Mouse (Mus musculus) embryo, embryonic 10.5 days (tissue): ENCODE data around the gene Gpr146.

ENCODE experiments used
- DNase-seq: peaks from one replicate; pipeline ENCODE4 v3.0.0-alpha.2; 2015; ENCODE audit warnings: low spot score

Gene Gpr146

DNA sequence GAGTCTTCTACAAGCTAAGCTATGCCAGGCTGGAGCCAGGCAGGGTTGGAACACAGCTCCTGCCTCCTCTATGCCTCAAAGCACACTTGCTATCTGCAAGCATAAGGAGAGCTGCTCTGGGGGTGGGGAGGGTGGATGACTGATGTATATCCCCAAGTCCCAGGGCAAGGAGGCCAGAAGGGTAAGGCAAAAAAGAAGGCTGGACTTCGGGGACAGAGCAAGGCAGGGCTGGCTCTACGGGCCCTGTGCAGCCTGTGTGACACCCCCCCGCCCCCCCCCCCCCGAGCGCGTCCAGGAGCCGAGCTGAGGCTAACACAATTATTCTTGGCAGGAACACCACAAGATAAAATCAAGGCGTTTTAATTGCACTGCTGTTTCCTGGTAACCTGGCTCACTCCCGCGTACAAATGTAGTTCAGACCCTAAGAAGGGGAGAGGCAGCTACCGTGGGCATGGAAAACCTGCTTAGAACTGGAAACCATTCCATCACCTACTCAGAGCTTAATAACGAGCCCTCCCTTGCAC is 52.4 kb downstream of the Gpr146 start:
- DNase-seq = no peak

DNA sequence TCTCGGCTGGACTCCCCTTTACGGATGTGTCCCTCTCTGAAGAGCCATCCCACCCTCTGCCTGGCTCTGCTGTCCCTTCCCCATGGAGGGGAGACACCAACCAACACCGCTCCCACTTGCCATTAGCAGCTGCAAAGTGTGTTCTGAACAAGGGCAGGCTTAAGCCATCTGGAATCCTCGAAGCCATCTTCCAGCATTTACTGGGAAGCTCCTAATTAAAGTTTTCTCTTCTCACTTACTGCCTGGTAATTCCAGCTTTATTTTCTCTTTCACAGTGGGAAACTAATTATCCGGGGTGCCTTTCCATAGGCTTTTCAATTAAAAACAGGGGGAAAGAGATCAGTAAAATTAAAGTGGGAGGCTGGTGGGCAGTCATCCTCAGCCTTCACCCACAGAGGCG is 54.8 kb downstream of the Gpr146 start:
- DNase-seq = no peak

DNA sequence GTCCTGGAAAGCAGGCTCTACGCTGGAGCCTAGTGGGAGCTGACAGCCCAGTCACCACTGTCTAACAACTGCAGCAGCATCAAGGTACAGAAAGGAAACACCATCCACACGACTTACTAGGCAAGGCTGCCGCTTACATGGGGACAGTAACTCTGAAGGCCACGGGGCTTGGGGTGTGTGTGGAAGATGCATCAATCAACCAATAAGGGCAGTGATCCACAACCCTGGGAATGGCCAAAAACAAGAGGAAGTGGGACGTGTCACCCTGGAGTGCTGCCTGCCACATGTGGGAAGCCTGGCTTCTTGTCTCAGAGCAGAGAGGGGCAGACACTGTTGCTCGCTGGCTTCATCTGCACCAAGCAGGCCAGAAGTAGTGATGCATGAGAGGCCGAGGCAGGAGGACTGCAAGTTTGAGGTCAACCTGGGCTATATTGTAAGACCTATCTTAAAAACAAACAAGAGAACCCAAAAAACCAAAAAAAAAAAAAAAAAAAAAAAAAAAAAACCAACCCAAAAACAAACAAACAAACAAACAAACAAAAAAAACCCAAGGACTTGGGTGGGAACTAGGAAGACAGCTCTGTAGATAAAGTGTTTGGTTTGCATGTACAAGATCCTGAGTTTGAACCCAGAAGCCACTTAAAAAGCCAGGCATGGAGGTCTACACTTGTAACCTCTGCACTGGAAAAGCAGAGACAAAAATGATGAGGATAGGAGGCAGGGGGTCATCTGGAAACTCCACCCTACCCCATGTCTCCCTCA is 55.4 kb downstream of the Gpr146 start:
- DNase-seq = no peak

DNA sequence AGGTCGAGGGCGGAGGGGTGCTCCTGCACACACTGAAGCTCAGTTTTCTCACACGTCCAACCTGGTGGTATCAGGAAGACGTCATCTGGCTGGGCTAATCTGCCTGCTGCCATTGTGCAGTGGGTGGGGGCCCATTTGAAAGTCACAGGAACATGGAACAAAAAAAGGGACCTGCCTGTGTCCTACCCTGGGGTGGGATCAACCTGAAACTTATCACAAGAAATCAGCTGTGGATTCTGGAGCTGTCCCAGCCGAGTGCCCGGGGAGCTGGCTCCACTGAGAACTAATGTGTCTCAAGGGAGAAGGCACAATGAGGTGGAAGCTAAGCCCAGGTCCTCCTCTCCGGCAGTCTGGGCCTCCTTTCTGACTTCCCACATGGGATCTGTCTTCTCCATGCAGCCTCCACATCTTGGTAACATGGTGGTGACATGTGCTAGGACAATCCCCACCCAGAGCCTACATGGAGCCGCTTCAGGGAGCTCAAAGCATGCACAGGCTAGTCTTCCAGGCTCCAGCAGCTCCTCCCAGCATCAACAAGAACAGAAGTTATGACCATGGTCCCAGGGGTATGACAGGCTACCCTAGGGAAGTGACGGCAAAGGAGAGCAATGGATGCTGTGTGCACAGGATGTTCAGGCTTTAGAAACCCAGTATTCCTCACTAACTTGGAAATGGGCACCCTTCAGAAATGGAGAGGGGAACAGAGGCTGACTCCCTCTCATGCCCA is 56.5 kb downstream of the Gpr146 start:
- DNase-seq = no peak

DNA sequence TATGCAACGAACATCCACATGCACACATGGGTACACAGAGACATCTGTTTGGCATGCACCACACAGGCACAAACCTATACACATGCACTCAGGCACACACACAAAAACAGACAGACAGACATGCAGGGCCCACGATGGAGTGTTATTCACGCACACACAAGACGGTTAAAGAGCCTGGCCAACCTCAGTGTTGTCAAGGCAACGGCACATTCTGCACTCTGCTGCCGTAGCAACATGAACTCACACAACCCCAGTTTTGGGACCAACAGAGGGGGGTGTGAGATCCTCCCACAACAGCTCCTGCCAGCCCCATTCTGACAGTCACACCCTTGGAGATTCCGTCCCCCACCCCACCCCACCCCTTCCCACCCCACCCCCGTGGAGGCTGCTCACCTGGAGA is 57.4 kb downstream of the Gpr146 start:
- peak; percentile 64 for DNase-seq

DNA sequence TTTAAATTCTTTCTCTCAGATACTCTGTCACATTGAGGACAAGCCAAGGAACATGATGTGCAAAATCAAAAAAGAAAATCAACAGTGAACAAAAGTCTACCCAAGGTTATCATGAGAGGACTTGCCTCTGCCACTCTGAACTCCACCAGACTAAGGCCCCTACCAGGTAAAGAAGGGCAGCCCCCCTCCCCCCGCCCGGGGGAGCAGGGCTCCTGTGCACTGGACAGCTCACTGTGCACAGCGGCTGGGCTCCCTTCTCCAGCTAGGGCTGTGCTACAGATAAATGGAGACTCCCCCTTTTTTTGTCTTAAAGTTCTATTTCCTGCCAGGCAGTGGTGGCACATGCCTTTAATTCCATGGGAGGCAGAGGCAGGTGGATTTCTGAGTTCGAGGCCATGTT is 60.3 kb downstream of the Gpr146 start:
- DNase-seq = no peak

DNA sequence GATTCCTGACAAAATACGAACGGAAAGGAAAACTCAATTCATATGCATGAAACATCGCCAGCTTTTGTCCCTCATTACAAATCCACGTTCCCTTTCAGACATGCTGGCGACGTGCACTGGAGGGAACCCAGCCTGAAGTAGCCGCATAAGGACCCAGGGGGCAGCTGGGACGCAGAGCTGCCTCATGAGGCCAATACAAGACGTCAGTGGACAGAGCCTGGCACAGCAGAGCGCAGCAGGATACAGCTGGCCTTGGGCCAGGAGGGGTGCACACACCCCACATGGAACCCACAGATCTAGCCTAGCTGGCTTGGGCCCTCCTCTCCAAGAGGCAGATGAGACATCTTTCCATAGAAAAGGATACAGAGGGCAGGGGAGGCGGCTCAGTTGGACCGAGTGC is 60.9 kb downstream of the Gpr146 start:
- no peak for DNase-seq

DNA sequence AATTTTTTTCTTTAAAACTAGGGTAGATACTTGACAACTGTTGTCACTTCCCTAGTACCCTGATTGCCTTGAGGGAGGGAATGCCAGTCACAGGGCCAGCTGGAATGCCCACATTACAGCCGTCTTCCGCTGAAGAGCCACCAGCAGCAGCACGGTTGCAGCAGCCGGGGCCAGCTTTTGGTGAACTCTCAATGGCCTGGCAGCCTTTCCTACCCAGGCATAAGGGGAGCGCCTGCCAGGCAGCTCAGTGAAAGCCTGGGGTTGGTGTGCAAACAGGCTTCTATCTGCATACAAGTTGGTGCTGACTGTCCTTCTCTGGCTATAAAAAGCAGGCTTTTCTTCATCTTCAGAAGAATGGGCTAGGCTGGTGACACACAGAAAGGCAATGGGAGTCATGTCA is 63.0 kb downstream of the Gpr146 start:
- DNase-seq = no peak

DNA sequence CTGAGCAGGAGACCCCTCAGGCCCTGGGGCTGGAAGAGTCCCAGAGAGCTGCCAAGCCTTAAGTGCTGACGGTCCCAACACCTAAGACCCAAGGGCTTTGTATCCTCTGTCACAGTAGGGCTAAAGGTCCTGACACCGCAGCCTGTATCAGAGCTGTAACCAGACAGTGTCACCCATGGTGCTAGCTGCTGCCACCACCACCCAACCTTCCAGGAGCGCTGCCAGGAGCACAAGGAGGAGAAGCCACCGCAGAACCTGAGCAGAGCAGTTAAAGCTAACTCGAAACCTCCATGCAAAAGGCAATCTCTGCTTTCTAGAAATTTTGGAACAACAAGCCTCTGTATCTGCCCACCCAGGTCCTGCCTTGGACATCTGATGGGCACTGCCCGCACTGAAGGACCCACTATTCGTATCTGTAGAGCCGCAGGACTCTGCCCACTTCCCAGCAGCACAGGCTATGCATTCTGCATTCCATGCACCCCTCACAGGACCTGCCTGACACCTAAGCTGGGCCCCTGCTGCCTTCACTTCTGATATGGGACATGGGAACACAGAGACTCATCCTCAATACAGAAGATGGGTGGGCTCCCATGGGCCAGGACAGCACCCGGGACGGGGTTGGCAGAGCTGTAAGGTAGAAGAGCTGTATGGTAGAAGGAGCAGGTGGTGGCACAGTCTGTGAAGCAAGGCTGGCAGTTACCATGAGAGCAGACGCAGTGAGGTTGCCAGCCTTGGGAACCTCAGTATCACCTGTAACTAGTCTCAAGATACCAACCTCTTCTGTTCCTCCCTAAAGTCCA is 63.6 kb downstream of the Gpr146 start:
- DNase-seq = no peak

DNA sequence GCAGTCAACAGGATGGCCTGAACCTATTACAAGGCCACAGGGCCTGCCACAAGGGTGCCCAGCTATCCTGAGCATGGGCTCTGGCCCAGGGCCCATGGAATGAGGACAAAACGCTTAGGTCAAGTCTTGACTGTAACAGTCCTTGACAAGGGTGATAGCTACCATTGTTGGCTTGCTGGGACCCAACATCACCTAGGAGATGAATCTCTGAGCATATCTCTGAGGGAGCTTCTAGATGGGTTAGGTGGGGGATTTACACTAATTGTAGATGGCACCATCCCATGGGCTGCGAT is 64.2 kb downstream of the Gpr146 start:
- DNase-seq = no peak

DNA sequence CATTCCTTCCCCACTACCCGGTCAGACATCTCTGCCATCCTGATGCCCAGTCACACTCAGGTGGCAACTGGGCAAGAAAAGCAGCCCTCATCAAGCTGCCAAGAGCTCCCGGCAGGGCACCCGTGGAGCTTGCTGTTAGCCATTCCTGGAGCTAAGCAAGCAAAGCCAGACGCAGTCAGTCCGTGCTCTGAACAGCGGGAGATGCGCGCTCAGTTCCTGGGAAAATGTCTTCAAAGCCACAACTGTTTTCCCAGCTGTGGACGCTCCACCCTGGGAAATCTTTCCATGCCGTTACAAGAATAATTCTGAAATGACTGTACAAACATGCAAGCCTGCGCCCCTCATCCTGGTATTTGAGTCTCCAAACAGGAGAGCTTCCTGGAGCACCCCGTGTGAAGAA is 64.9 kb downstream of the Gpr146 start:
- peak; percentile 30 for DNase-seq

DNA sequence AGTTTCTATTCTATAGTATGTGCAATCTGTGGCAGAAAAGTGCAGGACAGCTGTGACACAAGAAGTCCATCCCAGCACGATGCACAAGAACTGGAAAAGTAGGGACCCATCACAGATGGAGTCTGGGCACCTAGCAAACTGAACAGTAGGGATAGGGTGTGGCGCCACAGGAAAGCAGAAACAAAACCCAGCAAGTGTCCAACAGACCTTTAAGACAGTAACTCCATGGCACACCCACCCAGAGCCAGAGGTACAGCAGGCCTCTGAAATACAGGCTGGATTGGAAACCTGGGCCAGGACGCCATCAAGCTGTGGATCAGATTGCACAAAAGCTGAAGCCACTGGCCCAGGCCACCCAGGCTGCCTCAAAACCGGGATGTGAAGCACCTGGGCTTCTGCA is 65.5 kb downstream of the Gpr146 start:
- DNase-seq = no peak

DNA sequence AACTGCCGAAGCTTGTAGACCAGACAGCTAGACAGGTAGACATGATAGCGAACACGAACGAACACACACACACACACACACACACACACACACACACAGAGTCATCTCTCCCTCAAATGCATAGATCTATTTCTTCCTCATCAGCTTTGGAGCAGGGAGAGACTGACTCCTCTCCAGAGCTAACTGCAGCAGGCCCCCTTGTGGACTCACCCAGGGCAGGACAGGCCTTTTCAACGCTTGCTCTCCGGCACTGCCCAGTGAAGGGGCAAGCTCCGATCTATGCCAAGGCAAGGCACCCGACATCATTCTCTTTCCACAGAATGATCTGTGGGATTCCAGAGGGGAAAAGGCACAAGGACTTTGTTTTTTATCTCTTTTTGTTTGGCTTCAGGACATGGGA is 67.8 kb downstream of the Gpr146 start:
- DNase-seq = no peak
